Comparison of ENCODE assay signal across 7 mouse cellular contexts in genomic region chr7:44521710-44522109, GRCm38 (mm10). TPM values are rescaled to one million over a fixed set of nuclear protein-coding genes. Genes with fewer than 3 reads are reported as not detected.
A peak's percentile ranks its signal among the peaks of the same experiment; 100 is the strongest.
DNase-seq lines count a peak whose midpoint lies in the region; ATAC-seq lines count a peak whose summit lies in the region.

No protein-coding gene starts in this region.

- peaks cover 56% of the 10 kb centered on the region for H3K27me3 ChIP-seq in heart, embryonic 14.5 days (ENCODE audit: control insufficient read depth, insufficient read depth, low read length)

- H3K9ac ChIP-seq in heart, embryonic 14.5 days (ENCODE audit: low read length): peak overlapping the region; percentile 27; the same call in 1 of the 2 replicates

- 2% methylated on average over 20 of the region's 20 CpGs for WGBS in heart, embryonic 14.5 days

- H3K27ac ChIP-seq in heart, embryonic 14.5 days (replicated peaks in 1 of 2; ENCODE audit: control insufficient read depth in 1 of 2, insufficient read depth in 1 of 2, low read depth in 2 of 2, low read length in 2 of 2): no peak overlapping the region

- H3K4me2 ChIP-seq in heart, embryonic 14.5 days (ENCODE audit: low read length): peak overlapping the region; percentile 34; the same call in 1 of the 2 replicates

- peaks cover 13 to 14% of the 10 kb centered on the region in 2 experiments for H3K4me1 ChIP-seq in heart, embryonic 14.5 days (ENCODE audit: control insufficient read depth in 2 of 2, insufficient read depth in 2 of 2, low read length in 2 of 2)

- no peaks in the 10 kb centered on the region for H3K36me3 ChIP-seq in heart, embryonic 14.5 days (ENCODE audit: control insufficient read depth, insufficient read depth, low read length)

- no peak overlapping the region for H3K4me3 ChIP-seq in heart, embryonic 14.5 days (ENCODE audit: control insufficient read depth in 1 of 2, insufficient read depth in 1 of 2, low read depth in 1 of 2, low read length in 2 of 2)

- no peaks in the 10 kb centered on the region for H3K9me3 ChIP-seq in heart, embryonic 14.5 days (ENCODE audit: control insufficient read depth, low read length)

- ATAC-seq in heart, embryonic 14.5 days (ENCODE audit: insufficient number of reproducible peaks, insufficient read depth, low FRiP score, low read depth): no peak; the same call in 1 of the 2 replicates

- DNase-seq in CD4-positive helper T cell, adult 2 months (ENCODE audit: low read depth, low spot score): peak; percentile 46
- peak; percentile 44 for DNase-seq in MN1 (ENCODE audit: low spot score)
- peak; percentile 80 for DNase-seq in embryo, embryonic 10.5 days (ENCODE audit: low spot score)
- DNase-seq in kidney, postnatal 10 days: peak; percentile 84
- peak; percentile 77 for DNase-seq in lung, postnatal 14 days
- DNase-seq in retina, embryonic 14.5 days (ENCODE audit: low spot score): peak; percentile 88

RNA-seq across cellular contexts. Expression of gene Mybpc2, which starts 2.7 kb away (rescaled TPM):
- 2.3 and 3.3 TPM in 2 replicates for polyA plus RNA-seq in heart, embryonic 14.5 days (2014; fragmentation: Nextera tagmentation; extraction: Ambion mirVana)

RNA-seq across cellular contexts. Expression of gene Spib, which starts 10.2 kb away (rescaled TPM):
- not detected in 2 replicates for polyA plus RNA-seq in heart, embryonic 14.5 days (2014; fragmentation: Nextera tagmentation; extraction: Ambion mirVana)

RNA-seq across cellular contexts. Expression of gene Fam71e1, which starts 25.3 kb away (rescaled TPM):
- polyA plus RNA-seq in heart, embryonic 14.5 days (2014; fragmentation: Nextera tagmentation; extraction: Ambion mirVana): 8.7 and 9.2 TPM in 2 replicates

RNA-seq across cellular contexts. Expression of gene Emc10, which starts 25.4 kb away (rescaled TPM):
- 101 and 114 TPM in 2 replicates for polyA plus RNA-seq in heart, embryonic 14.5 days (2014; fragmentation: Nextera tagmentation; extraction: Ambion mirVana)

RNA-seq across cellular contexts. Expression of gene Pold1, which starts 26.9 kb away (rescaled TPM):
- 28.6 and 29.2 TPM in 2 replicates for polyA plus RNA-seq in heart, embryonic 14.5 days (2014; fragmentation: Nextera tagmentation; extraction: Ambion mirVana)
